Mouse (Mus musculus): ENCODE measurements around the gene Phkb. TPM values are rescaled to one million over a fixed set of nuclear protein-coding genes. Genes with fewer than 3 reads are reported as not detected.

Gene Phkb
- total and polyA plus RNA-seq, 3 experiments: 14.1 to 18.6 TPM; not detected in 1

- Histone ChIP-seq H3K36me3 (ENCODE audit: control insufficient read depth in 1 of 2, insufficient read depth in 2 of 2, low read length in 2 of 2) (peaks cover 0 to 10% of the 10 kb centered on the region in 2 experiments; a peak in 3 of 4 replicates), H3K4me1 (ENCODE audit: control insufficient read depth in 1 of 2, insufficient read depth in 2 of 2, low read length in 2 of 2) (peaks cover 3 to 5% of the 10 kb centered on the region in 2 experiments), H3K9ac (ENCODE audit: control insufficient read depth, low read depth, low read length, poor library complexity, severe bottlenecking) (no peak overlapping the region), H3K27me3 (ENCODE audit: control insufficient read depth in 1 of 2, insufficient read depth in 2 of 2, low read length in 2 of 2) (no peaks in the 10 kb centered on the region), H3K9me3 (replicated peaks; ENCODE audit: insufficient read depth, low read length) (no peaks in the 10 kb centered on the region), H3K4me3 (ENCODE audit: control insufficient read depth in 1 of 2, insufficient read depth in 1 of 2, low read depth in 2 of 2, low read length in 2 of 2) (no peak overlapping the region), H3K27ac (ENCODE audit: control insufficient read depth, low read depth, low read length) (peak overlapping the region; percentile 45; the same call in 1 of the 2 replicates), H3K79me2 (ENCODE audit: control insufficient read depth, insufficient read depth, low read length, poor library complexity) (no peaks in the 10 kb centered on the region)
- peak; percentile 45 for DNase-seq (ENCODE audit: low read depth, low spot score)
- TF ChIP-seq SMC3 (IDR thresholded peaks at IDR 0.05; ENCODE audit: low read depth, low read length): no peak
- TF ChIP-seq EP300 (IDR thresholded peaks at IDR 0.05; ENCODE audit: low read depth in 1 of 2, low read length in 2 of 2): peak; percentile 44 to 52; a peak in 3 of 4 replicates
- peak; percentile 49; the same call in 1 of the 2 replicates for TF ChIP-seq ELF1 (IDR thresholded peaks at IDR 0.05; ENCODE audit: low read depth, low read length)
- peak; percentile 45; the same call in 1 of the 2 replicates for TF ChIP-seq HCFC1 (IDR thresholded peaks at IDR 0.05; ENCODE audit: low read depth, low read length)
- TF ChIP-seq MEF2A (IDR thresholded peaks at IDR 0.05; ENCODE audit: extremely low read depth, insufficient replicate concordance, low read depth, low read length, poor library complexity, severe bottlenecking): no peak
- TF ChIP-seq NRF1 (IDR thresholded peaks at IDR 0.05; ENCODE audit: insufficient read depth, low read depth, low read length, poor library complexity, severe bottlenecking): no peak
- no peak; the same call in 1 of the 2 replicates for TF ChIP-seq MXI1 (IDR thresholded peaks at IDR 0.05; ENCODE audit: low read depth, low read length)
- no peak for TF ChIP-seq CTCF (IDR thresholded peaks at IDR 0.05 in 2 of 3, conservative IDR thresholded peaks at IDR 0.05 in 1 of 3; ENCODE audit: control insufficient read depth in 1 of 3, insufficient read depth in 1 of 3, low read depth in 2 of 3, low read length in 3 of 3, poor library complexity in 1 of 3, severe bottlenecking in 1 of 3)
- TF ChIP-seq GATA1 (IDR thresholded peaks at IDR 0.05; ENCODE audit: low read depth, low read length): peak; percentile 62
- peak; percentile 100 for TF ChIP-seq ETS1 (IDR thresholded peaks at IDR 0.05; ENCODE audit: low read depth, low read length)
- TF ChIP-seq SIN3A (IDR thresholded peaks at IDR 0.05; ENCODE audit: low read length): peak; percentile 79
- TF ChIP-seq CHD2 (IDR thresholded peaks at IDR 0.05; ENCODE audit: low read length): no peak
- TF ChIP-seq TCF12 (IDR thresholded peaks at IDR 0.05; ENCODE audit: low read depth, low read length): no peak
- no peak for TF ChIP-seq TBP (IDR thresholded peaks at IDR 0.05; ENCODE audit: low read depth, low read length)
- no peak for TF ChIP-seq POLR2AphosphoS2 (IDR thresholded peaks at IDR 0.05; ENCODE audit: low read length)
- TF ChIP-seq MAZ (IDR thresholded peaks at IDR 0.05; ENCODE audit: low read depth, low read length): no peak
- peak; percentile 86 for TF ChIP-seq ZNF384 (IDR thresholded peaks at IDR 0.05; ENCODE audit: low read depth, low read length)
- TF ChIP-seq GABPA (IDR thresholded peaks at IDR 0.05; ENCODE audit: low read depth, low read length): no peak
Observed at GRCm38 (mm10) chr8:85992911-85993310, 152.2 kb downstream of the Phkb start.

DNA sequence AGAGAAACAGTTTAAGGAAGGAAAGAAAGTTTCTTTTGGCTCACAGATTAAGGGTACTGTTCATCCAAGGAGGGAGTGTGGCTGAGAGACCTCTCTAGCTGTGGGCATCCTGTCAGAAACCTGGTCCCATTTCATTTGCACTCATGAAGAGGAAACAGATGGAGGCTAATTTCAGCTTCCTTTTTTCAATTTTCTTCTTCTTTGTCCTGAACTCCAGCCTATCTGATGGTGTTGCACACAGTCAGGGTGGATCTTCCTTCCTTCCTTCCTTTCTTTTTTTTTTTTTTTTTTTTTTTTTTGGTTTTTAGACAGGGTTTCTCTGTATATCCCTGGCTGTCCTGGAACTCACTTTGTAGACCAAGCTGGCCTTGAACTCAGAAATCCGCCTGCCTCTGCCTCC is 152.9 kb downstream of the Phkb start:
- Histone ChIP-seq H3K9ac (ENCODE audit: control insufficient read depth, low read depth, low read length, poor library complexity, severe bottlenecking) (no peak overlapping the region), H3K4me3 (ENCODE audit: control insufficient read depth in 1 of 2, insufficient read depth in 1 of 2, low read depth in 2 of 2, low read length in 2 of 2) (no peak overlapping the region), H3K4me1 (ENCODE audit: control insufficient read depth in 1 of 2, insufficient read depth in 2 of 2, low read length in 2 of 2) (peaks cover 5 to 7% of the 10 kb centered on the region in 2 experiments), H3K27me3 (ENCODE audit: control insufficient read depth in 1 of 2, insufficient read depth in 2 of 2, low read length in 2 of 2) (no peaks in the 10 kb centered on the region), H3K79me2 (ENCODE audit: control insufficient read depth, insufficient read depth, low read length, poor library complexity) (no peaks in the 10 kb centered on the region), H3K9me3 (replicated peaks; ENCODE audit: insufficient read depth, low read length) (no peaks in the 10 kb centered on the region), H3K27ac (ENCODE audit: control insufficient read depth, low read depth, low read length) (peak overlapping the region; percentile 42; the same call in 1 of the 2 replicates), H3K36me3 (ENCODE audit: control insufficient read depth in 1 of 2, insufficient read depth in 2 of 2, low read length in 2 of 2) (peaks cover 0 to 11% of the 10 kb centered on the region in 2 experiments; a peak in 3 of 4 replicates)
- no peak for TF ChIP-seq EP300 (IDR thresholded peaks at IDR 0.05; ENCODE audit: low read depth in 1 of 2, low read length in 2 of 2)
- TF ChIP-seq ZNF384 (IDR thresholded peaks at IDR 0.05; ENCODE audit: low read depth, low read length): peak; percentile 88
- 0 out of 2 replicates have a peak, but pooled peaks have one; percentile 6 for TF ChIP-seq GATA1 (IDR thresholded peaks at IDR 0.05; ENCODE audit: low read depth, low read length)
- TF ChIP-seq POLR2A (IDR thresholded peaks at IDR 0.05; ENCODE audit: control insufficient read depth in 1 of 2, insufficient read depth in 1 of 2, low read depth in 1 of 2, low read length in 2 of 2, poor library complexity in 1 of 2): no peak
- TF ChIP-seq TCF12 (IDR thresholded peaks at IDR 0.05; ENCODE audit: low read depth, low read length): no peak
- no peak for TF ChIP-seq CHD2 (IDR thresholded peaks at IDR 0.05; ENCODE audit: low read length)
- no peak for TF ChIP-seq ZC3H11A (IDR thresholded peaks at IDR 0.05; ENCODE audit: low read depth, low read length)
- peak; percentile 41; the same call in 1 of the 2 replicates for TF ChIP-seq ETS1 (IDR thresholded peaks at IDR 0.05; ENCODE audit: low read depth, low read length)
- peak; percentile 57 for DNase-seq (ENCODE audit: low read depth, low spot score)

Measured in MEL (cell line).